Mouse (Mus musculus): ENCODE data around the gene Map4k2. TPM values are rescaled to one million over a fixed set of nuclear protein-coding genes. Genes with fewer than 3 reads are reported as not detected.
"Not testable (repeated sequence)": the region's sequence is repeated elsewhere in the genome, so short reads cannot be mapped to it uniquely, and the experiment has no call there.

The Map4k2 gene
- polyA plus RNA-seq, 1 experiment from 2014 or later = 15.0 TPM

DNA sequence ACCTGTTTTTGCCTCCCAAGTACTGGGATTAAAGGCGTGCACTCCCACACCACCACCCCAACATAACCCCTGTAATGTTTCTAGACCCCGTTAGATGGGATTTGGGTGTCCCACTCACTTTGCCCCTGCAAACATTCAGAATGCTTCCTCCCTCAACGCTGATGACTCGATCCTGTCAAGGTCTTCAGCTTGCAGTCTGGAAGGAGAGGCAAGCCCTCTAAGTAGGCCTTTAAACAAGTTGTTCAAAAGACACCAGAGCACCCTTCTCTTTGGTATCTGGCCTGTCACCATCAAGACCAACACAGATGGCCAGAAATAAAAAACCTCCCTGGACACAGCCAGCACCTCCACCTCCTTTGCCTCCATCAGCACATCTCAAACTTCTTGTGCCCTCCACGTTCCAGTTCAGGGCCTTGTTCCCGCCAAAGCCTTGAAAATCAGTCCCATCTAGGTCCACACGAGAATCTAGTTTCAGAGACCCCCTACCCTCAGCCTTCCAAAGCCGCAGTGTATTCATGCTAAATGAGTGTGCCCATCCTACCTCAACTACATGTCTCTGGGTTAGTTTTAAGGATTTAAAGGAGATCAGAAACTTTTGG is 35.3 kb upstream of the Map4k2 start:
- H3K4me1 ChIP-seq = peaks cover 54% of the 10 kb centered on the region
- H3K4me3 ChIP-seq = peak overlapping the region; percentile 82
- H3K27ac ChIP-seq = peak overlapping the region; percentile 94
- no peaks in the 10 kb centered on the region for H3K9me3 ChIP-seq
- WGBS = 51% methylated on average over 8 of the region's 8 CpGs
- no peak for DNase-seq (ENCODE audit: low spot score)
- peaks cover 9% of the 10 kb centered on the region; the same call in 1 of the 2 replicates for H3K27me3 ChIP-seq (ENCODE audit: insufficient read depth, poor library complexity, severe bottlenecking)
- peaks cover 16% of the 10 kb centered on the region; the same call in 1 of the 2 replicates for H3K36me3 ChIP-seq

- Histone ChIP-seq H3K27me3 (ENCODE audit: insufficient read depth, poor library complexity, severe bottlenecking) (peaks cover 9% of the 10 kb centered on the region; the same call in 1 of the 2 replicates), H3K4me3 (peak within 1 kb of the TSS; percentile 82), H3K27ac (peak within 1 kb of the TSS; percentile 94), H3K4me1 (peaks cover 53% of the 10 kb centered on the region), H3K9me3 (no peaks in the 10 kb centered on the region), H3K36me3 (peaks cover 18% of the 10 kb centered on the region; the same call in 1 of the 2 replicates)
- WGBS = 3% methylated on average over 37 of the region's 38 CpGs
- peak; percentile 94 for DNase-seq (ENCODE audit: low spot score)
These were observed 34.8 kb upstream of the Map4k2 start, which contains the start of gene Cdc42bpg for GRCm38 (mm10) chr19:6306137-6306551. Gene Cdc42bpg, plus strand, starts transcription at chr19:6306456.

GRCm38 (mm10) chr19:6306586-6306985 is 34.3 kb upstream of the Map4k2 start:
- Histone ChIP-seq H3K27ac (peak overlapping the region; percentile 94), H3K27me3 (ENCODE audit: insufficient read depth, poor library complexity, severe bottlenecking) (peaks cover 9% of the 10 kb centered on the region; the same call in 1 of the 2 replicates), H3K36me3 (peaks cover 18% of the 10 kb centered on the region; the same call in 1 of the 2 replicates), H3K4me1 (peaks cover 53% of the 10 kb centered on the region), H3K4me3 (peak overlapping the region; percentile 82), H3K9me3 (no peaks in the 10 kb centered on the region)
- WGBS = under 1% methylated on average over 34 of the region's 34 CpGs
- peak; percentile 91 for DNase-seq (ENCODE audit: low spot score)

- Histone ChIP-seq H3K27me3 (ENCODE audit: insufficient read depth, poor library complexity, severe bottlenecking) (peaks cover 9% of the 10 kb centered on the region; the same call in 1 of the 2 replicates), H3K9me3 (no peaks in the 10 kb centered on the region), H3K4me3 (no peak overlapping the region), H3K4me1 (peaks cover 53% of the 10 kb centered on the region), H3K27ac (0 out of 2 replicates have a peak overlapping the region, but pooled peaks have one; percentile 17), H3K36me3 (peaks cover 27% of the 10 kb centered on the region; the same call in 1 of the 2 replicates)
- DNase-seq (ENCODE audit: low spot score) = no peak
- WGBS = 80% methylated on average over 9 of the region's 9 CpGs
These were observed 33.0 kb upstream of the Map4k2 start for GRCm38 (mm10) chr19:6307733-6308531.

GRCm38 (mm10) chr19:6310181-6310580 is 30.8 kb upstream of the Map4k2 start:
- H3K27ac ChIP-seq = no peak overlapping the region
- H3K9me3 ChIP-seq = no peaks in the 10 kb centered on the region
- H3K4me1 ChIP-seq = peaks cover 34% of the 10 kb centered on the region
- no peak for DNase-seq (ENCODE audit: low spot score)
- peaks cover 50% of the 10 kb centered on the region for H3K36me3 ChIP-seq
- H3K27me3 ChIP-seq (ENCODE audit: insufficient read depth, poor library complexity, severe bottlenecking) = peaks cover 9% of the 10 kb centered on the region; the same call in 1 of the 2 replicates
- no peak overlapping the region for H3K4me3 ChIP-seq
- 85% methylated on average over 5 of the region's 5 CpGs for WGBS

DNA sequence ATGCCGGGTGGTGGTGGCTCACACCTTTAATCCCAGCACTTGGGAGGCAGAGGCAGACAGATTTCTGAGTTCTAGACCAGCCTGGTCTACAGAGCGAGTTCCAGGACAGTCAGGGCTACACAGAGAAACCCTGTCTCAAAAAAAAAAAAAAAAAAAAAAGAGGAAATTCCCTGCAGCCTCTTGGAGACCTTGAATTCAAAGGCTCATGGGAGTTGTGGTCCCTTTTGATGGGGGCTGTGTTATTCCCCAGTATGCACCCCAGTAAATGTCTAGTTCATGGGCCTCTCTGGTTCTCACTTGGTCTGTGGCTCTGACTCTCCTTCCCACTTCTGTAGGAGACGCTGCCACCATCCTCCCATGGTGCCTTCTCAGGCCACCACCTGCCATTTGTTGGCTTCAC is 29.2 kb upstream of the Map4k2 start:
- H3K9me3 ChIP-seq; H3K27ac ChIP-seq; DNase-seq (ENCODE audit: low spot score); H3K27me3 ChIP-seq (ENCODE audit: insufficient read depth, poor library complexity, severe bottlenecking); H3K4me3 ChIP-seq: not testable (repeated sequence)
- WGBS = 84% methylated on average over 3 of the region's 3 CpGs
- peaks cover 33% of the 10 kb centered on the region for H3K4me1 ChIP-seq
- H3K36me3 ChIP-seq = peaks cover 65% of the 10 kb centered on the region

DNA sequence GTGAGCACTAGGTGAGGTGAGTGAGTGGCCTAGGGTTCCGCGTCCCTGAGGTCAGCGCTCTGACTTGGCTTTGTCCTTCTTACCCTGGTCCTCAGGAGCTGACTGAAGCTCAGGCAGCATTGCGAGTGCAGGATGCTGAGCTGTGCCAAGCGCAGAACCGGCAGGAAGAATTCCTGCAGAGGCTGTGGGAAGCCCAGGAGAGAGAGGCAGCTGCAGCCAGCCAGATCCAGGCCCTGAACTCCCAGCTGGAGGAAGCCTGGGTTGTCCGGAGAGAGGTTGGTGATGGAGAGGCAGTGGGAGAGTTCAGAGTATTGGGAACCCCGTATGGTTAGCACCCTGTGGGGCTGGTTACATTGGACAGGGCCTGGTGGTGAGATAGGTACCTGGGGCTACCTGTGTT is 27.1 kb upstream of the Map4k2 start:
- WGBS = 87% methylated on average over 8 of the region's 8 CpGs
- no peak overlapping the region for H3K4me3 ChIP-seq
- H3K27me3 ChIP-seq (ENCODE audit: insufficient read depth, poor library complexity, severe bottlenecking) = no peaks in the 10 kb centered on the region
- peaks cover 85% of the 10 kb centered on the region for H3K36me3 ChIP-seq
- no peak overlapping the region for H3K27ac ChIP-seq
- DNase-seq (ENCODE audit: low spot score) = no peak
- H3K4me1 ChIP-seq = peaks cover 20% of the 10 kb centered on the region
- no peaks in the 10 kb centered on the region for H3K9me3 ChIP-seq

DNA sequence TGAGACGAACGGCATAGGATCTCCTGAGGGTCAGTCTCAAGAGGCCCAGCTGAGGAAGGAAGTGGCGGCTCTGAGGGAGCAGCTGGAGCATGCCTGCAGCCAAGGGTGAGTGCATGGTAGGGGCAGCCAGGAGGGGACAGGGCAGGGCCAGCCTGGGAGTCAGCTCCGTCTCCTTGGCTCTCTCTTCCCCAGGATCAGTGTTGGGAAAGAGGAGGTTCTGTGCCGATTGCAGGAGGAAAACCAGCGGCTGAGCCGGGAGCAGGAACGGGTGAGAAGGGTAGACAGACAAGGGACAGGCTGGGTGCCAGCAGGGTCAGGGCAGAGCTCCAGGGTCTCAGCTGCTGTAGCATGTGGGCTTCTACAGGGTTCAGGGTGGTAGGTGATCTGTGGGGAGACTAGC is 26.4 kb upstream of the Map4k2 start:
- no peak overlapping the region for H3K27ac ChIP-seq
- peaks cover 93% of the 10 kb centered on the region for H3K36me3 ChIP-seq
- no peak for DNase-seq (ENCODE audit: low spot score)
- H3K4me1 ChIP-seq = peaks cover 16% of the 10 kb centered on the region
- H3K4me3 ChIP-seq = no peak overlapping the region
- H3K9me3 ChIP-seq = no peaks in the 10 kb centered on the region
- 75% methylated on average over 8 of the region's 8 CpGs for WGBS
- no peaks in the 10 kb centered on the region for H3K27me3 ChIP-seq (ENCODE audit: insufficient read depth, poor library complexity, severe bottlenecking)

DNA sequence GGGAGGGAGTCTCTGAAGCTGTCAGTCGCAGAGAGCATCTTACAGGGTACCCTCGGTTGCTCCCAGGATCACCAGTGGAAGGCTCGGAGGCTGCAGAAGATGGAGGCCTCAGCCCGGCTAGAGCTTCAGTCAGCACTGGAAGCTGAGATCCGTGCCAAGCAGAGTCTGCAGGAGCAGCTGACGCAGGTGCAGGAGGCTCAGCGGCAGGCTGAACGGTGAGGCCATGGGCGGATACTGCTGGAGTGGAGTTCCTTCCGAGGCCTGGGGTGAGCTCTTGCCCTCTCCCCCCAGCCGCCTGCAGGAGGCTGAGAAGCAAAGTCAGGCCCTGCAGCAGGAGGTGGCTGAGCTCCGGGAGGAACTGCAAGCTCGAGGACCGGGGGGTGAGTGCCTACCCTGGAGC is 25.4 kb upstream of the Map4k2 start:
- 76% methylated on average over 14 of the region's 14 CpGs for WGBS
- Histone ChIP-seq H3K4me3 (no peak overlapping the region), H3K27ac (no peak overlapping the region), H3K9me3 (no peaks in the 10 kb centered on the region), H3K4me1 (peaks cover 19% of the 10 kb centered on the region), H3K27me3 (ENCODE audit: insufficient read depth, poor library complexity, severe bottlenecking) (no peaks in the 10 kb centered on the region), H3K36me3 (peaks cover 95% of the 10 kb centered on the region)
- DNase-seq (ENCODE audit: low spot score) = no peak

- WGBS = 90% methylated on average over 12 of the region's 12 CpGs
These were observed 22.8 kb upstream of the Map4k2 start for GRCm38 (mm10) chr19:6318145-6318544.

GRCm38 (mm10) chr19:6321358-6321757 is 19.6 kb upstream of the Map4k2 start:
- peaks cover 57% of the 10 kb centered on the region for H3K36me3 ChIP-seq
- no peak for DNase-seq (ENCODE audit: low spot score)
- no peaks in the 10 kb centered on the region for H3K27me3 ChIP-seq (ENCODE audit: insufficient read depth, poor library complexity, severe bottlenecking)
- peaks cover 34% of the 10 kb centered on the region for H3K4me1 ChIP-seq
- 63% methylated on average over 8 of the region's 8 CpGs for WGBS
- H3K9me3 ChIP-seq = no peaks in the 10 kb centered on the region
- H3K4me3 ChIP-seq = no peak overlapping the region
- H3K27ac ChIP-seq = peak overlapping the region; percentile 18; the same call in 1 of the 2 replicates

More at GRCm38 (mm10) chr19:6318145-6318544, 22.8 kb upstream of the Map4k2 start:
- Histone ChIP-seq H3K9me3 (no peaks in the 10 kb centered on the region), H3K27me3 (ENCODE audit: insufficient read depth, poor library complexity, severe bottlenecking) (no peaks in the 10 kb centered on the region), H3K27ac (no peak overlapping the region), H3K4me3 (no peak overlapping the region), H3K4me1 (peaks cover 35% of the 10 kb centered on the region), H3K36me3 (peaks cover 81% of the 10 kb centered on the region)
- no peak for DNase-seq (ENCODE audit: low spot score)

GRCm38 (mm10) chr19:6321786-6322621 is 18.9 kb upstream of the Map4k2 start:
- Histone ChIP-seq H3K9me3 (no peaks in the 10 kb centered on the region), H3K36me3 (peaks cover 51% of the 10 kb centered on the region), H3K4me1 (peaks cover 27% of the 10 kb centered on the region), H3K4me3 (no peak overlapping the region), H3K27ac (peak overlapping the region; percentile 18), H3K27me3 (ENCODE audit: insufficient read depth, poor library complexity, severe bottlenecking) (no peaks in the 10 kb centered on the region)
- no peak for DNase-seq (ENCODE audit: low spot score)
- 76% methylated on average over 33 of the region's 33 CpGs for WGBS
